Mouse (Mus musculus) lung, postnatal 25 days (tissue): ENCODE results near the gene Spata32.
"Not testable (repeated sequence)": the region's sequence is repeated elsewhere in the genome, so short reads cannot be mapped to it uniquely, and the experiment has no call there.

Experiments
- DNase-seq: peaks from one replicate; pipeline ENCODE4 v3.0.0; 2022; ENCODE audit warnings: low spot score

Gene Spata32

GRCm38 (mm10) chr11:103246081-103246730 lies 28.0 kb upstream of the Spata32 start:
- no peak for DNase-seq

- DNase-seq: no peak
Observed at GRCm38 (mm10) chr11:103244856-103245255, 26.6 kb upstream of the Spata32 start.

GRCm38 (mm10) chr11:103240740-103241139 lies 22.5 kb upstream of the Spata32 start:
- no peak for DNase-seq

- DNase-seq: no peak
Observed at GRCm38 (mm10) chr11:103237757-103238156, 19.5 kb upstream of the Spata32 start.

GRCm38 (mm10) chr11:103236903-103237302 lies 18.7 kb upstream of the Spata32 start:
- no peak for DNase-seq

GRCm38 (mm10) chr11:103236431-103236830 lies 18.2 kb upstream of the Spata32 start:
- DNase-seq: no peak

GRCm38 (mm10) chr11:103235702-103236101 lies 17.5 kb upstream of the Spata32 start:
- DNase-seq: no peak

GRCm38 (mm10) chr11:103234447-103234846 lies 16.2 kb upstream of the Spata32 start:
- DNase-seq: no peak

- peak; percentile 87 for DNase-seq
Observed at GRCm38 (mm10) chr11:103232966-103233365, 14.7 kb upstream of the Spata32 start.

- DNase-seq: no peak
Observed at GRCm38 (mm10) chr11:103231367-103231766, 13.1 kb upstream of the Spata32 start.

GRCm38 (mm10) chr11:103230626-103231025 lies 12.4 kb upstream of the Spata32 start:
- no peak for DNase-seq

- no peak for DNase-seq
Observed at GRCm38 (mm10) chr11:103229608-103230007, 11.4 kb upstream of the Spata32 start.

- DNase-seq: no peak
Observed at GRCm38 (mm10) chr11:103223951-103224456, 5.8 kb upstream of the Spata32 start.

- no peak for DNase-seq
Observed at GRCm38 (mm10) chr11:103223444-103223843, 5.2 kb upstream of the Spata32 start.

GRCm38 (mm10) chr11:103222718-103223117 lies 4.5 kb upstream of the Spata32 start:
- not testable (repeated sequence) for DNase-seq

- DNase-seq: no peak
Observed at GRCm38 (mm10) chr11:103221437-103221836, 3.2 kb upstream of the Spata32 start.

- no peak for DNase-seq
Observed at GRCm38 (mm10) chr11:103219995-103220394, 1.8 kb upstream of the Spata32 start.

GRCm38 (mm10) chr11:103219259-103219658 lies 1.0 kb upstream of the Spata32 start:
- DNase-seq: no peak

- no peak for DNase-seq
Observed at GRCm38 (mm10) chr11:103218517-103218901, 277 bp upstream of the Spata32 start.

GRCm38 (mm10) chr11:103215355-103215754 lies 2.9 kb downstream of the Spata32 start:
- DNase-seq: no peak

- DNase-seq: no peak
Observed at GRCm38 (mm10) chr11:103213712-103214111, 4.5 kb downstream of the Spata32 start.

- DNase-seq: no peak
Observed at GRCm38 (mm10) chr11:103210291-103210690, 7.9 kb downstream of the Spata32 start.

GRCm38 (mm10) chr11:103208458-103208857 lies 9.8 kb downstream of the Spata32 start, which contains the start of gene 1700023F06Rik:
Gene 1700023F06Rik, minus strand, starts transcription at chr11:103208558.
- no peak for DNase-seq

GRCm38 (mm10) chr11:103206203-103206602 lies 12.0 kb downstream of the Spata32 start:
- no peak for DNase-seq
